ENCODE assay signal across 1 mouse cellular context in genomic region chr4:124988382-124988781, GRCm38 (mm10).
TF ChIP-seq lines count a peak whose summit lies in the region.

No protein-coding gene starts in this region.

TF ChIP-seq in CH12.LX, 34 proteins besides CTCF, POLR2A, EP300 and RAD21:
- TF ChIP-seq MXI1 (IDR thresholded peaks at IDR 0.05; ENCODE audit: low read depth, low read length) = no peak
- TF ChIP-seq USF1 (IDR thresholded peaks at IDR 0.05; ENCODE audit: low read depth, low read length) = no peak
- TF ChIP-seq UBTF (IDR thresholded peaks at IDR 0.05; ENCODE audit: low read depth, low read length) = no peak
- no peak for TF ChIP-seq KAT2A (IDR thresholded peaks at IDR 0.05; ENCODE audit: insufficient replicate concordance, low read length)
- TF ChIP-seq POLR2AphosphoS2 (IDR thresholded peaks at IDR 0.05; ENCODE audit: low read depth, low read length) = no peak
- TF ChIP-seq CHD1 (IDR thresholded peaks at IDR 0.05; ENCODE audit: low read depth, low read length) = no peak
- TF ChIP-seq MYC (IDR thresholded peaks at IDR 0.05; ENCODE audit: low read depth, low read length) = no peak
- TF ChIP-seq RCOR1 (conservative IDR thresholded peaks at IDR 0.05; ENCODE audit: low read depth, low read length) = no peak
- TF ChIP-seq MAZ (IDR thresholded peaks at IDR 0.05; ENCODE audit: low read depth, low read length) = no peak
- TF ChIP-seq ZNF384 (IDR thresholded peaks at IDR 0.05; ENCODE audit: low read depth, low read length) = no peak
- TF ChIP-seq MEF2A (IDR thresholded peaks at IDR 0.05; ENCODE audit: borderline replicate concordance, low read depth, low read length) = no peak
- no peak for TF ChIP-seq MAFK (IDR thresholded peaks at IDR 0.05; ENCODE audit: insufficient replicate concordance, low read length)
- TF ChIP-seq ZKSCAN1 (IDR thresholded peaks at IDR 0.05; ENCODE audit: borderline replicate concordance, low read depth, low read length) = no peak
- TF ChIP-seq SIN3A (IDR thresholded peaks at IDR 0.05; ENCODE audit: low read length) = no peak
- TF ChIP-seq HCFC1 (IDR thresholded peaks at IDR 0.05; ENCODE audit: low read depth, low read length) = no peak
- TF ChIP-seq ZC3H11A (IDR thresholded peaks at IDR 0.05; ENCODE audit: low read depth, low read length) = no peak
